Mouse (Mus musculus): ENCODE data around the gene Adamts17.

Gene Adamts17

GRCm38 (mm10) chr7:66935041-66935440 lies 95.5 kb downstream of the Adamts17 start:
- no peak for DNase-seq

- DNase-seq: no peak
Measured at GRCm38 (mm10) chr7:66936042-66936755, 96.7 kb downstream of the Adamts17 start.

- DNase-seq: no peak
Measured at GRCm38 (mm10) chr7:66936911-66937310, 97.4 kb downstream of the Adamts17 start.

GRCm38 (mm10) chr7:66938988-66939783 lies 99.7 kb downstream of the Adamts17 start:
- DNase-seq: no peak

GRCm38 (mm10) chr7:66940761-66941160 lies 101.2 kb downstream of the Adamts17 start:
- no peak for DNase-seq

GRCm38 (mm10) chr7:66949006-66949405 lies 109.5 kb downstream of the Adamts17 start:
- no peak for DNase-seq

GRCm38 (mm10) chr7:66952921-66953320 lies 113.4 kb downstream of the Adamts17 start:
- no peak for DNase-seq

GRCm38 (mm10) chr7:66954073-66954472 lies 114.5 kb downstream of the Adamts17 start:
- DNase-seq: no peak

GRCm38 (mm10) chr7:66954723-66955122 lies 115.2 kb downstream of the Adamts17 start:
- no peak for DNase-seq

GRCm38 (mm10) chr7:66955455-66955919 lies 116.0 kb downstream of the Adamts17 start:
- no peak for DNase-seq

- no peak for DNase-seq
Measured at GRCm38 (mm10) chr7:66955978-66956377, 116.4 kb downstream of the Adamts17 start.

- DNase-seq: no peak
Measured at GRCm38 (mm10) chr7:66957764-66958163, 118.2 kb downstream of the Adamts17 start.

- no peak for DNase-seq
Measured at GRCm38 (mm10) chr7:66960246-66961033, 120.9 kb downstream of the Adamts17 start.

GRCm38 (mm10) chr7:66962736-66963135 lies 123.2 kb downstream of the Adamts17 start:
- no peak for DNase-seq

- DNase-seq: no peak
Measured at GRCm38 (mm10) chr7:66963541-66963940, 124.0 kb downstream of the Adamts17 start.

GRCm38 (mm10) chr7:66966541-66967205 lies 127.1 kb downstream of the Adamts17 start:
- no peak for DNase-seq

- DNase-seq: no peak
Measured at GRCm38 (mm10) chr7:66967206-66967919, 127.8 kb downstream of the Adamts17 start.

- DNase-seq: no peak
Measured at GRCm38 (mm10) chr7:66968661-66969060, 129.1 kb downstream of the Adamts17 start.

- DNase-seq: no peak
Measured at GRCm38 (mm10) chr7:66969199-66969598, 129.7 kb downstream of the Adamts17 start.

GRCm38 (mm10) chr7:66970235-66970634 lies 130.7 kb downstream of the Adamts17 start:
- DNase-seq: no peak

- no peak for DNase-seq
Measured at GRCm38 (mm10) chr7:66970974-66971373, 131.4 kb downstream of the Adamts17 start.

GRCm38 (mm10) chr7:66974859-66975258 lies 135.3 kb downstream of the Adamts17 start:
- no peak for DNase-seq
